Mouse (Mus musculus) heart, postnatal 25 days (tissue): ENCODE measurements around the gene Tmem121. TPM values are rescaled to one million over a fixed set of nuclear protein-coding genes. Genes with fewer than 3 reads are reported as not detected.
"Not testable (repeated sequence)": the region's sequence is repeated elsewhere in the genome, so short reads cannot be mapped to it uniquely, and the experiment has no call there.

Experiments used
- DNase-seq: peaks from one replicate; pipeline ENCODE4 v3.0.0; 2022; ENCODE audit warnings: low spot score
- intact Hi-C: fragments of 180-260 bp; cut with DNase I; formaldehyde crosslinking; loops from one replicate; pipeline ENCODE4 v1.15.1; 2025
- total RNA-seq, 2 experiments: library from RNA; stranded (reverse); gene quantifications; 2 replicates each; pipeline ENCODE4 v1.2.3; 2021

Tmem121 gene
- total RNA-seq, 2 experiments from 2014 or later = 0.17 TPM; not detected in 1

- intact Hi-C loops = no loop called here
- no peak for DNase-seq
These were observed 28.5 kb downstream of the Tmem121 start for GRCm38 (mm10) chr12:113214072-113214808.

GRCm38 (mm10) chr12:113214972-113215666, 29.4 kb downstream of the Tmem121 start:
- intact Hi-C loops = no loop called here

GRCm38 (mm10) chr12:113215667-113216346, 30.1 kb downstream of the Tmem121 start:
- intact Hi-C loops = no loop called here
- DNase-seq = no peak

More at GRCm38 (mm10) chr12:113214972-113215666, 29.4 kb downstream of the Tmem121 start:
- no peak for DNase-seq

GRCm38 (mm10) chr12:113217306-113218242, 31.8 kb downstream of the Tmem121 start:
- peak; percentile 28 for DNase-seq
- intact Hi-C loops = no loop called here

- DNase-seq = no peak
These were observed 34.1 kb downstream of the Tmem121 start for GRCm38 (mm10) chr12:113219867-113220266.

GRCm38 (mm10) chr12:113220447-113220846, 34.7 kb downstream of the Tmem121 start:
- intact Hi-C loops = loop anchor here (5.0 kb wide), 3 partner anchors 267 to 762 kb away; partner anchors contain the start of gene Adam6b
- DNase-seq = no peak

More at GRCm38 (mm10) chr12:113219867-113220266, 34.1 kb downstream of the Tmem121 start:
- intact Hi-C loops = loop anchor here (5.0 kb wide), 3 partner anchors 267 to 762 kb away; partner anchors contain the start of gene Adam6b

- intact Hi-C loops = loop anchor here (5.0 kb wide), 3 partner anchors 266 to 761 kb away; partner anchors contain the start of gene Adam6b
These were observed 35.6 kb downstream of the Tmem121 start for GRCm38 (mm10) chr12:113221289-113221688.

GRCm38 (mm10) chr12:113222121-113222636, 36.4 kb downstream of the Tmem121 start:
- DNase-seq = peak; percentile 58
- intact Hi-C loops = loop anchor here (5.0 kb wide), 3 partner anchors 265 to 760 kb away; partner anchors contain the start of gene Adam6b

More at GRCm38 (mm10) chr12:113221289-113221688, 35.6 kb downstream of the Tmem121 start:
- no peak for DNase-seq

GRCm38 (mm10) chr12:113222748-113223147, 37.0 kb downstream of the Tmem121 start:
- no peak for DNase-seq
- intact Hi-C loops = loop anchor here (5.0 kb wide), 3 partner anchors 265 to 760 kb away; partner anchors contain the start of gene Adam6b

GRCm38 (mm10) chr12:113224206-113224605, 38.5 kb downstream of the Tmem121 start:
- DNase-seq = no peak
- intact Hi-C loops = loop anchor here (5.0 kb wide), 3 partner anchors 263 to 758 kb away; partner anchors contain the start of gene Adam6b

GRCm38 (mm10) chr12:113224687-113225091, 39.0 kb downstream of the Tmem121 start:
- intact Hi-C loops = loop anchor here (5.0 kb wide), 3 partner anchors 263 to 758 kb away; partner anchors contain the start of gene Adam6b
- no peak for DNase-seq

- intact Hi-C loops = no loop called here
- no peak for DNase-seq
These were observed 42.4 kb downstream of the Tmem121 start for GRCm38 (mm10) chr12:113227970-113228593.

GRCm38 (mm10) chr12:113230741-113231140, 45.0 kb downstream of the Tmem121 start:
- intact Hi-C loops = no loop called here

GRCm38 (mm10) chr12:113231551-113232263, 46.0 kb downstream of the Tmem121 start:
- DNase-seq, intact Hi-C loops: not testable (repeated sequence)

More at GRCm38 (mm10) chr12:113230741-113231140, 45.0 kb downstream of the Tmem121 start:
- DNase-seq = no peak

GRCm38 (mm10) chr12:113232264-113232750, 46.6 kb downstream of the Tmem121 start:
- intact Hi-C loops, DNase-seq: not testable (repeated sequence)
